Mouse (Mus musculus): ENCODE results near the gene Tnnc2.

Tnnc2 gene

DNA sequence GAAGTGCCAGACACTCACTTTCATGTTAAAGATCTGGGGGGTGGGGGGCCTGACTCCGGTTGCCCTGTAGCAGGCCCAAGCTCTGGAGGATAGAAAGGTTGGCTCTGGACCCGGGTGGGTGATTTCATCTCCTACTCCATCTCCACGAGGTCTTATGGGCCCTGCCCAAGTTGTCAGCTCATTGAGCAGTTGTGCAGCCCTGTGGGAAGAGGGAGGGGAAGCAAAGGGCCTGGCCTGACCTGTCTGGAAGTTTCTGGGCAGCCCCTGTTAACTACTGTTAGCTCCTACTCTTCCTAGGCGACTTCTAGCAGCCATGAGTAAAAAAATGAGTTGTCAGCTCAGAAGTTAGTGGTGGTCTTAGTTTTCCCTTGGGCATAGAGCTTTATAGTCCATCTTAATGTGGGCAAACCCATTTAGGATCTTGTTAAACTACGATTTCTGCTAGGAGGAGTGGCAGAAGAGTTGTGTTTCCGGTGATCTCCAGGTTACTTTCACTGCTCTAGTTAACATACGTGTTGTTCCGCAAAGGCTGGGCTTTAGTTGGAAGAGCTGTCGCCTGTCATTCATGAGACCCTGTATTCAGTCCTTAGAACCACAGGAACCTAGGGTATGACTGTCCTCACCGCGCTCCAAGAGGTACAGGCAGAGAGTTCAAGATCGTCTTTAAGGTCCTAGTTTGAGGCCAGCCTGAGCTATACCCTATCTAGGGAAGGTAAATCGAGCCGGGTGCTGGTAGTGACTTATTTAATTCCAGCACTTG, 6.4 kb downstream of the Tnnc2 start:
- DNase-seq (ENCODE audit: low read depth, low spot score), result no peak

DNA sequence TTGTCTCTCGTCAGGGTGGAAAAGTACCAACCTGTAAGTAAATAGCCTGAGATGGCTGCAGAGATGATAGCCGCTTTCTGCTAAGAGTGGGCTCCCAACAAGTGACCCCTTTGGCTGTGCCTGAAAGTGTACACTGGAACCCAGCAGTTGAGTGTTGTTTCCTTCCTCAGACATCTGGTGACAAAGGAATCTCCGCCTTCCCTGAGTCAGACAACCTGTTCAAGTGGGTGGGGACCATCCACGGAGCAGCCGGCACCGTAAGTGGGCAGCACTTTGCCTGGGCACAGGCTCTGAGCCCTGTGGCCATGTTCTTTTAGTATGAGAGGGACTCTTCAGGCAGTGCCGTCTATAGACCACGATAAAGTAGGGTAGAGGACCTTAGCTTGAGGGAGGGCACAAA, 8.6 kb downstream of the Tnnc2 start:
- no peak for DNase-seq (ENCODE audit: low read depth, low spot score)

DNA sequence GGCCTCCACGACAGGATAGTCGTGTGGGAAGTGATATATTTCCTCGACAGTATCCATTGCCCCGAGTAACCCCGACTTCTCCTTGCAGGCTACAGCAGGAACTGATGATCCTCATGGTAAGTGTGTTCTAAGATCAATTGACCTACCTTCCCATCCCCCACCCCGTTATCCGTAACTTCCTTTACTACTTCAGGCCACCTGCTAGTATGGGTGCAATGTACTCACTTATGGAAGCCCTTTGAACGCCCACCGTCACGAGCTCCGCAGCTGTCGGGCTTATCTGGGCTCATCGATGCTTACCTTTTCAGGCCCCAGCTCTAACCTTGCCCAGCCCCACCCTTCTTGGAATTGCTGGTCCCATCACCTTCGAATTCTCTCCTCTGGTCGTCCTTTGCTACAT, 9.5 kb downstream of the Tnnc2 start:
- DNase-seq (ENCODE audit: low read depth, low spot score), result no peak

DNA sequence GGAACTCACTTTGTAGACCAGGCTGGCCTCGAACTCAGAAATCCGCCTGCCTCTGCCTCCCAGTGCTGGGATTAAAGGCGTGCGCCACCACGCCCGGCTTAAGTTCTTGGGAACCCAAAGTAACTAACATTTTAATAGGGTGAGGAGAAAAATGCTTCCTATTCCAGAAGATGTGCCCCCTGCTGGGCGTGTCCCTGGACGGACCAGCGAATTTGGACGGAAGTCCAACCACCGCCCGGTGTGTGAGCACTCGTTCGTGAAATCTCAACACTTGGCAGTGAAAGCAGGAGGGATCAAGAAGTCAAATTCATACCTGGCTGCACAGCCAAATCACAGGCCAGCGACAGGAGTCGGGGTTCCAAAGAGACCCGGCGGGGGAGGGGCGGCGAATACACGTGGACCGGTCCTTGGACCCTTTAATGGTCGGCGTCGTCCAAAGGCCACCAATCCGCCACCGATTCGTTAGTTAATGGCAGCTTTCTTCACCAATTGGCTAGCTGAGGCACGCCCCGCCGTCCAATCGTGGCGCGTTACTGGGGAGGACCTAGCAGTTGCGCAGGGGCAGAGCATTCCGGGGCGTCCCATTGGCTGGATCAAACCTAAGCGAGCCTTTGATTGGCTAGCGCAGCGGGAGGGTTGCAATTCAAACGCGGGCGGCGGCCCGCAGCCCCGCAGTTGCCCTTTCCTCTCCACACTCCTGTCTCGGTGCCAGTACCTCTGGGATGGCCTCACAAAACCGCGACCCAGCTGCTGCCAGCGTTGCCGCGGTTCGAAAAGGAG, 10.3 kb downstream of the Tnnc2 start, which contains the start of gene Ube2c:
TSS of gene Ube2c (plus strand) at position 641 of the 780 bp plus-strand sequence.
- peak; percentile 97 for DNase-seq (ENCODE audit: low read depth, low spot score)

DNA sequence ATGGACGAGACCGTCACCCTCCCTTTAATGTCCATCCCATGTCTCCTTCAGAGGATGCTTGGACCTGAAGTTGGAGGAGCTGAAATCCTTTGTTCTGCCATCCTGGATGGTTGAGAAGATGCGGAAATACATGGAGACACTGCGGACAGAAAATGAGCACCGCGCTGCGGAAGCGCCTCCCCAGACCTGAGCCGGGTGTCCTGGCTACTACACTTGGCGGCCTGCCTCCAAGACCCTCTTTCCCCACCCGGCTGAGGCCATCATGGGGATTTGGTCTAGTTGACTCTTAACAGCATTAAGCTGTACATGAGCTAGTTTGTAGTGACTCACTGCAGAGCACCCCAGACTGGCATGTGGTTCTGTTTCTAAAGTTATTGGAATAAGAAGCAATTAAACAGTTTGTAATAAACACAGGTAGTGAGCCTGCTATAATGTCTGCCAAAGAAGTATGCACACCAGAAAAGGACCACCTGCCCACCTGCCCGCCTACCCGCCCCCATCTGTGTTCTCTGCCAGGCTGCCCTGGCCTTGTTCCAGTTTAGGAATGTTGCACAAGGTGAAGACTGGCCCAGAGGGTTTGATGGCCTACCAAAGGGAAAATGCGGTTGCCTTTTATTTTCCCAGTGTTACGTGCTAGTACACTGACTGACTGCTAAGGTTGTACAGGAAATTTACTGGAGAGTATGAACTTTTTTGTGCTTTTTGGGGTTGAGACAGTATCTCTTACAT, 11.8 kb downstream of the Tnnc2 start:
- DNase-seq (ENCODE audit: low read depth, low spot score), result no peak

DNA sequence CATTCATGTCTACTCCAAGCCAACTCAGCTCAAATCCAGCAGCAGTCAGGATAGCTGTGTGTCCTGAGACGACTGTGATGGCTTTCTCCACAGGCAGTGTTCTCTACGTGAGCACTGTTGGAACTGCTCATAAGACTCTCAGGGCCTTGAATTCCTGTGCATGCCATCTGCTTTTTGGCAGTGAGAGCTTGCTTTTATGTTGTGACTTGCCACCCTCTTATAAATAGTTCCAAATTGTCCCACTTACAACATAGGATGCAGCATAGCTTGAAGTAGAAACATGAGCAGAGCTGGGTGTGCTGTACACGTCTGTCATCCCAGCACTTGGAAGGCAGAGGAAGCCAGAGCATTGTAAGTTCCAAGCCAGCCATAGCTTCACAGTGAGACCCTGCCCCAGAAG, 13.9 kb downstream of the Tnnc2 start:
- no peak for DNase-seq (ENCODE audit: low read depth, low spot score)

DNA sequence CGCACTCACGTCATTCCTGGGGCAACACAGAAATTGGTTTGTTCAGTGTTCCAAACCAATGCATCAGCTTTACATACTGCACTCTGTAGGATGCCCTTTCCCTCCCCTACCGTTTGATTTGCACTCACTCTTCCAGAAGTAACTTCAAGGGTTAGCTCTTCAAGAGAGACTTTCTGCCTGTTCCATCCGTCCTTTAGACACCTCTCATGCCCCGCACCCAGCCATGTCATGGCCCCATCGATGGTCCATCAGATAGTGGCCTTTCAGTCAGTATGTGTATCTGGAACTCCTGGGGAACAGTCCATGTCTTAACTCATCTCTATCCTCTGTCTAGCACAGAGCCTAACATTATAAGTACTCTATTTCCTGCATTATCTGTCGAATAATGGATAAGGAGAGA, 17.2 kb downstream of the Tnnc2 start:
- no peak for DNase-seq (ENCODE audit: low read depth, low spot score)

DNA sequence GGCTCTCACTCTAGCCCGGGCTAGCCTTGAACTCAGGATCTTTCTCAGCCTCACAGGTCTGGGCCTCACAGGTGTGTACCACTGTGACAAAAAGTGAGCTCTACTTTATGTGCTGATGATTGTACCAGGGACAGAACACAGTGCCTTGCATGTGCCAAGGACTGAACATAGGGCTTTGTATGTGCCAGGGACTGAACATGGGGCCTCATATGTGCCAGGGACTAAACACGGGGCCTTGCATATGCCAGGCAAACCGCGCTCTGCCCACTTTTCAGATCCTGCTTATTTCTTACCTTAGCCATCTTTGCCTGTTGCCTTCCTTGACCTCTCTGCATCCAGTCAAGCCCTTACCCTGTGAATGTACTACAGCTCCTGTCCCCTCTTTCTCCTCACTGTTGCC, 17.8 kb downstream of the Tnnc2 start:
- no peak for DNase-seq (ENCODE audit: low read depth, low spot score)

DNA sequence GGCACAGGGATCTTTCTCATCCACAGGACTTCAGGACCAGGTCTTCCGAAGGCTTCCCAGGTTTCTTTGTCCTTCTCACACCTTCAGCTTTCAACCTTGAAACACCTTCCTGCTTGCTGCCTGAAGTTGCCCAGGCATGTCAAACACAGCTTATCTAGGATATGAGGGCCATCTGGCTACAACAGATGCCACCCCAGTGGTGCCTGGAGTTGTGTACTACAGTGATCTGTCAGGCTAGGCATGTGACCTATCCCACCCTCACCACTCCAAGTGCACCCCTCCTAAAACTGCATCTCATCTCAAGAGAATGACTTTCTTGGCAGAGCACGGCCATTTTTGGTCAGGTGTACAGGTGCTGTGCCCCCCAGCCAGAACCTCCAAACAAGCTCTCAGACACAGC, 18.3 kb downstream of the Tnnc2 start:
- DNase-seq (ENCODE audit: low read depth, low spot score), result no peak

DNA sequence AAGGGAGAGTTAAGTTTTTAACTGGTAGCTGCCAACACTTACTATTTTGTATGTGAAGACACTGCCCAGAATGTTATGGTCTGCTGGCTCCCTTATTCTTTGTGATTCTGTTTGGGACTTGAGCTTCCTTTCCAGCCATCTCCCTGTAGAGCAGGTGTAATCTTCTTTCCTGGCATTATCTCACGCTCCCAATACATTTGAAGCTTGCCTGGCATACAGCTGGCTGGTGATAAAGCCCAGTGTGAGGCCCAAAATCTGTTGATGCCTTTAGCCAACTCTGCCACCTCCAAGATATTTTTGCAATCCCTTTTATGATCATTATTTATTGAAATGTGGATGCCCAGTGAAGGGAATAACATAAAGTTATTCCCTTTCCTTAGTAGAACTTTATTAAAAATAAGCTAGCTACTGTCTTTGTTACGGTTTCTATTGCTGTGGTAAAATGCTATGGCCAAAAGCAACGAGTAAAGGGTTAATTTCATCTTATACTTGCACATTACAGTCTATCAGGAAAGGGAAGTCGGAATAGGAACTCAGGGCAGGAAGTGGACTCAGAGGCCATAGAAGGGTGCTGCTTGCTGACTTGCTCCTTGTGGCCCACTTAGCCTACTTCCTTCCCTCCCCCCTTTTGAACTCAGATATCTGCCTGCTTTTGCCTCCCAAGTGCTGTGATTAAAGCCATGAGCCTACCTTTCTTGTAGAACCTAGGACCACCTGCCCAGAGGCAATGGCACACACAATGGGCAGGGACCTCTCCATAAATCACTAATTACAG, 19.5 kb downstream of the Tnnc2 start:
- no peak for DNase-seq (ENCODE audit: low read depth, low spot score)

DNA sequence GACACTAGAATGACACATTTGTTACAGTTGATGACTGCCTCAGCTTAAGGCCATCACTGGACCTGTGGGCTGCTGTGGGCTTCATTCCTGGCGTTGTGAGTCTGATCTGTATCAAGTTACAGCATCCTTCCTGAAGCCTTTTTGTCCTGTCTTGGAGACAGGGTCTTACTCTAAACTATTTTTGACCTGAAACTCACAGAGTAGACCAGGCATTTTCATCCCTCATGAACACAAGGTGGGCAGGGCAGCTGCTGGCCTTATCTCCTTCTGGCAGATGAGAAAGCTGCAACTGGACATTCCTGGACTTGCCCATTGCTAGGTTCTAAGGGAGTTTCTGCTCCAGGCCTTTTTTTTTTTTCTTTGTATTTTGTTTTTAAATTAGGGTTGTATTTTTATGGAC, 21.1 kb downstream of the Tnnc2 start:
- no peak for DNase-seq (ENCODE audit: low read depth, low spot score)

DNA sequence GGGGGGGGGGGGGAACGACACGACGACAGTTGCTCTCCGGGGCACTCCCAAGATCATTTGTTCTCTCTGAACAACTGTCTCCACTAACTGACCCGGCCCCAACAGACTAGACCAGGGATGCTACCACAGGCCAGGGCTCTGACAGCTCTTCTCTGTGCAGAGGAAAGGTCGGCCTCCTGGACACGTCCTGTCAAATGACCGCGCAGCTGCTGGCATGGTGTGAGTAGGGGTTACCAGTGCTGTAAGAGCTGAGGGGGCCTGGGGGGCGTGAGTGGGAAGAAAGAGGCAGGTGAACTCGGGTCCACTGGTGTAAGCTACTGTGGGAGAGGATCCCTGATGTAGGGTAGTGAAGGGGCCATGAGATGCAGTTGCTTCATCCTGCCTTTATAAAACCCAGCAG, 21.9 kb downstream of the Tnnc2 start:
- DNase-seq (ENCODE audit: low read depth, low spot score), result no peak

DNA sequence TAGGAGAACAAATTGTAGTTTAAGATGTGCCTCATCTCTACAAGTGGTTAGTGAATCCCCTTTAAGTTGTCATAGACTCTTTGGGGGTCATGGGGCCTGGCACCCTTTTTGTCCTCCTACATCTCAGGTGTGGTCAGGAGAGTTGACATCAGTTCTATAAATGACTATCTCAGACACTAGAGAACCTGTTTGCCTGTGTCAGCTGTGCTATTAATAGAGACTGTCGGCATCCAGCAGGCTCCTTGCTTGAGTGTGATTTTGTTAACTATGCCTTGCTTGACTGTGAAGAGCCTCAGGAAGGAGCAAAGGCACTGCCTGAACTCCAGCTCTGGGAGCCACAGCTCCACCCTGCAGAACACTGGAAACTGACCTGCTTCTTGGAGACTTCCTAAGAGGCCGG, 25.0 kb downstream of the Tnnc2 start:
- peak; percentile 88 for DNase-seq (ENCODE audit: low read depth, low spot score)

DNA sequence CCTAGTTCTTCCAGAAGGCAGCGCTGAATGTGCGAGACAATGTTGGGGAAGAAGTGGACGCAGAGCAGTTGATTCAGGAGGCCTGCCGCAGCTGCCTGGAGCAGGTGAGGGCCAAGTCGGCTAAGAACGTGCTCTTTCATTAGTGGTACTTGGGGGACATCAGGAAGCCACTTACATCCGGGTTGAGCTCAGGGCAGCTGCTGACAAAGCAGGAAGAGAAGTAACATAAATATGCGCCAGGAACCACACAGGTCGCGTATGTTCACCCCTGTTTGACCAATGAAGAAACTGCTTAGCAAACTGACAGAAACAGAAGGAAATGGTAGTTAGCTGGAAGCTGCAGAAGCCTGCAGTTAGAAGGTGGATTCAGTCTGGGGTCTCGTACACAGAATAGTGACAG, 25.7 kb downstream of the Tnnc2 start:
- no peak for DNase-seq (ENCODE audit: low read depth, low spot score)

DNA sequence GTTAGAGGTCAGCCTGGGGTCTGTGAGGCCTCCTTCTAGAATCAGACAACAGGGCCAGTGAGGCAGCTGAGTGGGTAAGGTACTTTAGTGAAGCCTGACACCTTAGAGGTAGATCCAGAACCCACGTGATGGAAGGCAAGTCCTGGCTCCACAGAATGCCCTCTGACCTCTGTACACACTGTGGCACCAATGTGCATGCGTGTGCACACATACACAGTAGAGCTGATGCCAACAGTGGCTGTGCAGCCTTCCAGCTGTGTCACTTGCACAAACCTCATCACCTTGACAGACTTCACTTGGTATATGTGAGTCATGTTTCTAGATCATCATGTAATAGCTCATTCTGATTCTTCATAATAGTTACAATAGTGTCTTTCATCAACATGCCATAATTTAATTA, 27.3 kb downstream of the Tnnc2 start:
- no peak for DNase-seq (ENCODE audit: low read depth, low spot score)

DNA sequence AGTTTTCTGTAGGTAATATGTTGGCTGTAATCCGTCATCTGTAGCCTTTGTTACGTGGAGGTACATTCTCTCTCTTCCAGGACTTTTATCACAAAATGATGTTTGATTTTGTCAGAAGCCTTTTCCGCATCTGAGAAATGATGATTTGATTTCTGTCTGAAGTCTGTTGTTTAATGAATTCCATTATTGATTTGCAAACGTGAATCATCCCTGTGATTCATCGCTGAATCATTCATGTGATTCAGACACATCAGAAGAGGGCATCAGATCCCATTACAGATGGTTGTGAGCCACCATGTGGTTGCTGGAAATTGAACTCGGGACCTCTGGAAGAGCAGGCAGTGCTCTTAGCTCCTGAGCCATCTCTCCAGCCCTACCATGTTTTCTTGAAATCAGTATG, 30.8 kb downstream of the Tnnc2 start:
- DNase-seq (ENCODE audit: low read depth, low spot score), result no peak

DNA sequence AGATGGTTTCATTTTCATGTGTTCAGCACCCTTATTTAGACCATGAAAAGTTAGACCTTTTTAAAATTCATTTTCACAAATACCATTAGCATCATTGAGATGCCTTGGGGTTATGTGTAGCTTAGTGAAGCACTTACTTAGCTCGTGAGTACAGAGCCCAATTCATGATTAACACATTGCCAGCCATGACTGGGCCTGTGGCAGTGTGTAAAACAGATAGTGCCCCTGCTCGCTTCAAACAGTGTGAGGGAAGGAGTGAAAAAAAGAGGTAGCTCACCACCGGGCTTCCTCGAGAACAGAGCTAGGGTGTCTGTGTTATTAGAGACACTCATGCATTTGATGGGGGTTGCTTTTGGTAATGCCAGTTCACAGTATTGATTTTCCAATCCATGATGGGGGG, 31.6 kb downstream of the Tnnc2 start:
- no peak for DNase-seq (ENCODE audit: low read depth, low spot score)

DNA sequence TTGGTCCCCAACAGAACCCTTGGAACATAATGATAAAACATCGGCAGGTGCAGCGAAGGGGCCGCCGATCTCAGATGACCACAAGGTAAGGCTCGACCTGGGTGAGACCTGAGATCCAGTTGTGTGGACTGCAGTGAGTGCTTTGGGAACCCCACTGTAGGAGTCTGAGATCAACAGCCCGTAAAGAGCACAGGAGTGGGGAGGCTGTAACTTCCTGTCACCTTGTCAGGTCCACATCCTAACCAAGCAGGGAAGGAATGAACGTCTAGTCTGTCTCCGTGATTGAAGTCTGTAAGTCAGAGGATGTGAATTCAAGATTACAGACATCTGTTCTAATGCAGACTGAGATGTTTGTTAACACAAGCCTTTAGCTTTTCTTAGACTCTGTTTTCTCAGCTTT, 33.1 kb downstream of the Tnnc2 start:
- DNase-seq (ENCODE audit: low read depth, low spot score), result no peak

DNA sequence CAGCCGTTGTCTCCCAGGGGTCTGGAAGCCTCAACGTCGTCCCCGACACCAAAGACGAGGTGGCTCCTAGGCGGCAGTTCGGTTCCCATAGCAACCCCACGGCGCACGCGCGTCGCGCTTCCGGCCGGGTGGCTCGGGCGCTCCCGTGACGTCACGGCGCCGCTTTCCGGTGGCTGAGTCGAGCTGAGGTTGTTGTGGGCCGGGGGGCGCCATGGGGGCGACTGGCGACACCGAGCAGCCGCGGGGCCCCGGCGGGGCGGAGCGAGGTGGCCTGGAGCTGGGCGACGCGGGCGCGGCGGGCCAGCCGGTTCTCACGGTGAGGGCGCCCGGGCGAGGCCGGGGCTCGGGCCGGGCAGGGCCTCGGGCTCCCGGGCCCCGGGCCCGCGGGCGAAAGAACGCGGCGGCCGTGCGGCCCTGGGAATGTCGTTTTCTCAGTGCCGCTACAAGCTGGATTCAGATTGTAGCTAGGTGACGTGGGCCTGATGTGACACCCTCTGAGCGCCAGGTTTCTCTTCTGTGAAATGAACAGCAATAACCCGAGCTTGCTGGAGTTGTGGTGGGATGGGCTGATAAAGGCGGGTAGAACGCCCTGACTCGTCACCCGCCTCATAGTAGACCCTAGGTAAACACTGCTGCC, 33.8 kb downstream of the Tnnc2 start, which contains the start of the genes Wfdc3 and Dnttip1:
TSS of gene Wfdc3 (minus strand) at position 89 of the 637 bp plus-strand sequence.
TSS of gene Dnttip1 (plus strand) at position 141 of the 637 bp plus-strand sequence.
- DNase-seq (ENCODE audit: low read depth, low spot score), result peak; percentile 89

DNA sequence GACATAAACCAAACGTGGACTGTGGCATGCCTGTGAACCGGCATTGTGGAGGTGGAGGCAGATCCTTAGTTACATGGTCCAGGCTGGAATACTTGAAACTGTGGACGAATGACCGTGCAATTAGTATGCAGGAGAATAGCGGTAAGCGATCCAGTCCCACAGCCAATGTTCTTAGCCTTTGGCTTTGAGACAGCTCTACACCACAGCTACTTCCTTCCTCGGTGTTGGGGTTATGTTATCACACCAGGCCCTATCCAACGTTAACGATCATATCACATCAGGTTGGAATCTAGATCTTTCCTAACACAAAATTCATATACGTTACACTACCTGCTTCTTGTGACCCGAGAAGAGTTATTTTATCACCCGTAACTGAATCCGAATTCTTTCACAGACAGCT, 34.8 kb downstream of the Tnnc2 start:
- no peak for DNase-seq (ENCODE audit: low read depth, low spot score)

DNA sequence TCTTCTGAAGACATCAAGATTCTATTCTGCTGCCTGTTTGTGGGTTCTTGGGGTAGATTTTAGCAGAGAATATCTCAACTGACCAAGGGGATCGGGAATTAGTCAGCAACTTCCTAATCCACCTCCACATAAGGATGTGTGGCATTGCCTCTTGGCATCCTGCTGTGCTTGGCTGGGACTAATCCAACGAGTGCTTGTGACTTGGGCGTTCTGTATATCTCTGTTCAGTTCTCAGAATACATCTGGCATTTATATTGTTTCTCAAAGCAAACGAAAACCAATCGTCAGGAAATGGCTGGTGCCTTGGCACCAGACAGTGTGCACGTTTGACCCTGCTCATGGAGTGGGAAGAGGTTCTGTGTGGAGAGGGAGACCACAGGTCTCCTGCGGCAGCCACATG, 39.9 kb downstream of the Tnnc2 start:
- no peak for DNase-seq (ENCODE audit: low read depth, low spot score)
